Mouse (Mus musculus) adrenal gland, postnatal 36 days (tissue): ENCODE measurements around the gene Ncam1. TPM values are rescaled to one million over a fixed set of nuclear protein-coding genes. Genes with fewer than 3 reads are reported as not detected.

ENCODE experiments used
- DNase-seq, 2 experiments: peaks; one replicate each; pipeline ENCODE4 v3.0.0; 2021; ENCODE audit warnings: mixed read lengths in 1 of 2
- total RNA-seq, 2 experiments: library from RNA; stranded (reverse); gene quantifications; 2 replicates each; pipeline ENCODE4 v1.2.3; 2021

Ncam1 gene
- total RNA-seq, 2 experiments from 2014 or later = 37.5 to 40.2 TPM

GRCm38 (mm10) chr9:49755214-49755613, 43.5 kb downstream of the Ncam1 start:
- DNase-seq = no peak

DNA sequence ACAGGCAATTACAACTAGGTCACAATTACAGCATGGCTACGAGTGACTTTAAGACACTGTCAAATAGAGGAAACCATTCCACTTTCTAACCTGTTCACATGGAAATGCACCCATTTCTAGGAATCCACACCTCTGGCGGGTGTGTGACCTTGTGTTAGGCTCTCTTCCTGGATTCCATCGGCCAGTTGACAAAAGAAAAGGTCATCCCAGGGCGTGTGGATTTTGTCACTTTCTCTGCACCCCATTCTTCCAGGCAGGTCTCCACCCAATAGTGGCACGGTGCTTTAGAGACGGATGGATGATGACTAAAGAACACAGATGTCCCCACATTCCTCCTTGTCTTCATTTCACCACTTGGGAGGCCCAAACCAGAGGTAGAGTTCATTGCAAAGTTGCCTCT, 47.3 kb downstream of the Ncam1 start:
- no peak for DNase-seq

- no peak for DNase-seq
Observed at GRCm38 (mm10) chr9:49746176-49746575, 52.5 kb downstream of the Ncam1 start.

DNA sequence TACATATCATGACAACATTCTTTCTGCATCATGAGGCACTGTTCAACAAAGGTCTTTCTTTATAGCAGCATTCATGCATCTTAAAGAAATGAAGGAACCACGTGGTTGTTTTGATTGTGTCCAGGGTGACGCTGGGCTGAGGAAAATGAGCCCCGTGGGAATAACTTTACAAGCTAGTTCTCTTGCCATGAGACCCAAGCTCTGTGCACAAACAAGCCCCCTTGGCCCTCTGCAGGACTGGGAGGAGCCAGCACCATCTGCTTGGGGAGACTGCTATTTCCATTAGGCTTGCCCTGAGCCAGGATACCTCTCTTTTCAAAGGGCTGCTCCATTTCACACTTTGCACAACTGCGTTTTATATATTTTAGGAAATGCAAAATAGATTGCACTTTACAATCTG, 53.0 kb downstream of the Ncam1 start:
- DNase-seq = no peak

DNA sequence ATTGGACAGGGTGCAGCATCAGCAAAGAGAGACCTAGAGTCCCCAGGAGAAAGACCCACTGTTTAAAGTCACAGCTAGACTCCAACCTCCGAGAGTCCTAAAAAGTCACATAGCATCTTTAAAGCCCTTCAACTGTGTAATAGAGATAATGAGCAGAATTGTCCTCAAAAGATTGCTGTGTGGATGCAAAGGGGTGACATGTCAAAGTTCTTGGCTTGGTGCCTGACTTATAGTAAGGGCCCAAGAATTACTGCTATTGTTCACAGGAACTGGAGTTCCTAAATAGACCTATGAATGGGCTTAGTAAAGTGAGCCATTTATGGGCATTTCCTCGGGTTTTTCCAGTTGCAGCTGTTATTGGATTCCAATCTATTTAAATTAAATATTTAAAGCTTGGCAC, 54.4 kb downstream of the Ncam1 start:
- no peak for DNase-seq

DNA sequence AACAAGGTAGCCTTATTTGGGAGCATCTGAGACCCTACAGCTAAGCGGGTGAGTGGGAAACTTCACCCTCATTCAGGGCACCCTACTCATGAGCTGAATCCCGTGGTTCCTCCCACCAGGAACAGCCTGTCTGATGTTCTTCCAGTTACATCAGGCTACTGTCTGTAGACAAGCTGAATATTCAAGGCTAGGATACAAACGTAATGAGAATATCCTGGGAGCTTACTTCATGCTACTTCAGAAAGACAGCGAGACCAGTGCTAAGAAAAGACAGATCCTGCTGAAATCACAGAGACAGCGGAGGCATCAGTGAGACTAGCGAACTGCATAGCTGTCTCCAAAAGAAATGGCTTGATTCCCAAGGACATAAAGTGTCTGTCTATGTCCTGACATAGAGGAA, 58.8 kb downstream of the Ncam1 start:
- no peak for DNase-seq

GRCm38 (mm10) chr9:49738546-49738945, 60.2 kb downstream of the Ncam1 start:
- no peak for DNase-seq

DNA sequence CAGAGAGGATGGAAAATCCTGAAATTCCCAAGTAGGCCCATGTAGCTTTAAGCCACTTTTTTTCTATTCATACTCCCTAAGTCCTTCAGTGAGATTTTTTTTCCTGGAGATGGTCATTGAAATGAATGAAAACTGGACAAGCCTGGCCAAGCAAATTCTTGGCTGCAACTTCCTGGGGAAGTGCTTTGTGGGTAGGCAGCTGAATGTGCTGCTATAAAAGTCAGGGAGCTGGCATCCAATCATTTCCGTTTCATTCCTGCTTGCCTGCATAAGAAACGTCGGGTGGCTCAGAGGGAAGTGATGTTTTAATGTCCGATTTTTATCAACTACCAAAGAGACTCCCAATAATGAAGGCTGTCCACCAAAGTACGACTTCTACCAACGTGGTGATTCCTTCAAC, 61.6 kb downstream of the Ncam1 start:
- DNase-seq = no peak

DNA sequence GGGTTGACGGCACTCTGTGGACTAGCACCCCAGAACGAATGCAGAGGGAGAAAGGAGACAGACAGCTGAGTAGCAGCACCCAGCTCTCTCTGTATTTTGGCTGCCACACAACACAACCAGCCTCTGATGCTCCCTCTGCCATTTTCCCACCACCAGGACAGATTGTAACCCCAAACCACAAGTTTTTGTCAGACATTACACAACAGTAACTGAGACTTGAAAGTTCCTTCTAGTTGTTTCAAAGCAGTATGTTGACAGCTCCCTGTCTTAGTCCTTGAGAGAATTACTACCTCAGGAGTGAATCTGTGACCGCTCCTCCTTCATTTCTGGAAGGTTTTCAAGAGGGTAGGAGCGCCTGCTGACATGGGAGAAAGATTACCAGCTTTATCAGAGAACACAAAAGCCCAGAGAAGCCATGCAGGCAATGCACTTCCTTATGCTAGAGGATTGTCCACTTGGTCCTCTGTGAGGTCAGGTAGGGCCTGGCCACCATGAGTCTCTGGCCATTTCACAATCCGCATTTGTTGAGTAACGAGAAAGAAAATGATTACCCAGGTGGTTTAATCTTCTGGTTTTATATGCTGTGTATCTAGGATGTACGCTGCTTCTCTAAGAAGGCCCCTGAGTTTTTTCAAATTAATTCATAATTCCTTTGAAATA, 64.2 kb downstream of the Ncam1 start:
- no peak for DNase-seq

GRCm38 (mm10) chr9:49733726-49734125, 65.0 kb downstream of the Ncam1 start:
- DNase-seq = no peak

DNA sequence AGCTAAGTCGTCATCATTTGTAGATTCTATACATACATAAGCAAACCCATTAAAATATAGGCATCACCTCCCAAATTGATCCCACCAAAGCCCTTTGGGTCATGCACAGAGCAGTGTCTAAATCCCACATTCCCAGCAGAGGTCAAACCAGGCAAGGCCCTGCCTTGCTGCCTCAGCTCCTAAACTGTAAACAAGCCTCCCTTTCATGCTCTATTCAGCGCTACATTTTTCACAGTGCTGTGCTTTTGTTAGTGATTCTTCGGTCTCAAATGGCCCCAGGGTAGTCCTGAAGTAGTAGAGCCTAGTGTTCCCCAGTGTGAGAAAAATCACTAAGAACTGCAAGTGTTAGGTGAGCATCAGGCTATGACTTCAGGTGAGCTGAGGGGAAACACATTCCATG, 69.2 kb downstream of the Ncam1 start:
- no peak for DNase-seq

DNA sequence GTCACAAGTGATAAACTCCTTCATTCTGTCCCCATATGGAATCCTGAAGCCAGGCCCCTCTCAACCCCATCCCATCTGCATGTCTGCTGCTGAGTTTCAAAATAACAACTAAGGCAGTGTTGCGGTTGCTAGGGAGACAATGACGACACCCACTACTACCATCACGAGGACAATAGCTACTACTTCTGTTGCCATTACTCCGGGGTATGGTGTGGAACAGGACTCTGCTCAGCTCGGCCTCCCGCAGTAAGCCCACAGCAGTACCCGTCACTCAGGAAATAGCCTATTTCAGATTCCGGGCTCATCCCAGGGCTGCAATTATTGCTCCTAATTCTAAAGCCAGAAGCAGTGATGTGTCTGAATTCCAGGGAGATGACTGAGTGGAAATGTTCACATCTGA, 70.5 kb downstream of the Ncam1 start:
- DNase-seq = no peak

DNA sequence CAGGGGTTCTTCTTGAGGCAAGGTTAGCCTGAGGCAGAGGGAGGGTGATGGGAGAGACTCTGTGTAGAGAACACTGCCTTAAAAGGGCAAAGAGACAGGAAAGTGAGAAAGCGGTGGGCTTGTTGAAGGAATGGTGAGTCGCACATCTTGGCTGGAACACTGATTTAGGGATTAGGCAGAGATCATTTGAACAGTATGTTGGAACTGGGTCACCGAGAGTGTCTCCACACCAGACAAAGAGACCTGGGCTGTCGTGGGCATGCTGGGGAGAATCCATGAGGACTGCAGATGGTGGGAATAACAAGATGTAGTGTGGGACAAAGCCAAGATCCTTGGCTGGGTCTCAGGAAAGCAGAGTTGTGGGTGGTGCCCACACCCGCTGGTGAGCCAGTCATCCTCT, 76.0 kb downstream of the Ncam1 start:
- DNase-seq = no peak

GRCm38 (mm10) chr9:49715121-49715520, 83.6 kb downstream of the Ncam1 start:
- no peak for DNase-seq

- DNase-seq = no peak
Observed at GRCm38 (mm10) chr9:49714091-49714490, 84.6 kb downstream of the Ncam1 start.

DNA sequence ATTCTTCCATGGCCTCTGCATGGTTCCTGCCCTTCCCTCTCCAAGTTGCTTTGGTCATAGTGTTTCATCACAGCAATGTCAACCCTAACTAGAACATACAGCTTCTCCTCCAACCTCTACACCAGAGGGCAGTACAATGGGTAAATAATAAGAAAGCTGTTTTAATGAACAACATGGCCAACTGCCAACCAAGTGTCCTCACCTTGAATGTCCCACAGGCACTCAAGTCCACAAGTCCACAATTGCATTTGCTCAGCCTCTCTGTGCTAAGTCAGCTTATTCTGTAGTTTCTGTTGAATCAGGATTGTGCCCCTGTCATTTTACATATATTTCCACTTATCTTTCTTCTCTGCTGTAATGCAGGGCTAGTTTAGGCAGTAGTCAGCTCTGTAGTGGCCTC, 91.1 kb downstream of the Ncam1 start:
- DNase-seq = no peak

DNA sequence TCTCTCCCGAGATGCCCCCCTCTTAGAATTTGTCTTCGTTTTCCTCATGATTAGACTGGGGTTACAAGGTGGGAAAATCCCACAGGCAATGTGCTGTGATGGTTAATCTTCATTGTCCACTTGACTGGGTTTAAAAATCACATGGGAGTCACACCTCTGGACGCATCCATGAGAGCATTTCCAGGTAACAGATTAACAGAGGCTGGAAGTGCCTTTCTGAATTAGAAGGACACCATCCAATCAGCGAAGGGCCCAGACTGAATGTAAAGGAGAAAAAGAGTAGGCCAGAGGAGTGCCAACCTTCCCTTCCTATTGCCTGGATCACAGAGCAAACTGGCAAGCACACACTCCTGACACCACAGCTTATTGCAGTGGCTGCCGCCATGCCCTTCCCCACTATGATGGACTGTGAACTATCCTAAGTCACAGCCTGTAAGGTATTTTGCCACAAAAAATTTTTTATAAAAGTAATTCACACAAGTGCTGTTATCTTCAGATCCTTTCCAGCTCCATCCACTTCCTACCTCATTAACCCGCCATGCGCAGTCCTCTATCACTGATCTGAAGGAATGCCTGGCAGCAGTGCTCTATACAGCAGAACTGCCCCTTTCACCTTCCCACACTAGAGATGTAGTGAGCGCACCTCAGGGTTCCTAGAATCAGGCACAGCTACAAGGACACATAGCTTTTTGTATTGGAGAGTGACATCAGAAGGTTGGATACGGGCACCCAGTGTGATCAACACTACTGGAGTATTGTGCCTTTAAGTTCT, 94.3 kb downstream of the Ncam1 start:
- no peak for DNase-seq

- no peak for DNase-seq
Observed at GRCm38 (mm10) chr9:49695371-49695770, 103.4 kb downstream of the Ncam1 start.

GRCm38 (mm10) chr9:49692791-49693190, 105.9 kb downstream of the Ncam1 start:
- no peak for DNase-seq

GRCm38 (mm10) chr9:49691344-49691743, 107.4 kb downstream of the Ncam1 start:
- DNase-seq = no peak

DNA sequence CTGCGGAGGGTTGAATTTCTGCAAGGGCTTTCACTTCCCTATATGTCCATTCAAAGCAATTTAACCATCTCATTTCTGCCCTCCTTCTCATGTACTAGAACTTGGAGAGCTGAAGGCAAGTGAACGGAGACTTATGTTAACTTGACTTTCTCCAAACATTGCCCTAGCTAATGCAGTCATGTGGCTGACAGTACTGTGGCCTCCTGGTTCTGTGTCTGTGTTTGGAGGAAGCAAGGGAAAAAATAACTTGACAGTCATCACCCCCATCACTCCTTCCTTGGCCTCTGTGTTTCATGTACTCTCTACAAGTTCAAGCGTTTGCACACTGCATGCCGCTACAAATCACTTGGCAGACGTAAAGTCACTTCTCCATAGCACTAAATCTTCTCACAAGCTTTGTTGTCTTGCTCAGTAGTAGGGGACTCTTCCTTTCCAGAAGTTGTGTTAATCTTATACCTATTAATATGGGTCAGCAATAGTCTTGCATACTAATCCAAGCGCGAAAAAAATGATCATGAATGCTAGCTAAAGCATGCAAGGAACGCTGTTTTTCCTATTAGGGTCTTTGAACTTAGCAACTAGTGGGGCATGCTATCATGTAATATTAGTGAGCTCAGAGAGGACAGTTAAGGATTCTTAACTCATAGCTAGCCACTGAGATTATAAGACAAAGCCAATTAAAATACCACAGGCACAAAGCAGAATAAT, 115.0 kb downstream of the Ncam1 start:
- no peak for DNase-seq

- DNase-seq = no peak
Observed at GRCm38 (mm10) chr9:49681848-49682469, 116.8 kb downstream of the Ncam1 start.

DNA sequence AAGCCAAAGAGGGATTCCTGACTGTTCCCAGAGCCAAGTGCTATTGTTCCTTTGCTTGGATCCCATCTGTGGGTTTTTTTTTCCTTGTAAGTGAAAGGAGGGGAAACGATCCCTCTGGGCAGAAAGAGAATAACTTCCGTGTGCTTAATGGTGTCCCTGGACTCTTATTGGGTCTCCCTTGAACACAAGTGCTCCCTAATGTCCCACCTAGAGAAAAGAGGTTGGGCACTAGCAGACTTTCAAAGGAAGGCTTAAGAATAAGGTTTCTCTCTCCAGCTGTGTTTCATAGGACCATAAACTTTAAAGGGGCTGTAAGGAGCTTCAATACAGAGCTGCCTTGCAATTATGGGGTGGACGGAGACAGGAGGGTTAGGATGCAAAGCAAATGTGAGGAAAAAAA, 119.5 kb downstream of the Ncam1 start:
- no peak for DNase-seq
